Mouse (Mus musculus): Measurements from ENCODE around the gene Cygb.
A peak's percentile ranks its signal among the peaks of the same experiment; 100 is the strongest.

Gene Cygb

GRCm38 (mm10) chr11:116636607-116637006 lies 17.5 kb downstream of the Cygb start:
- DNase-seq (ENCODE audit: low read depth, low spot score), result peak; percentile 44

- no peak for DNase-seq (ENCODE audit: low read depth, low spot score)
Observed at GRCm38 (mm10) chr11:116632962-116633361, 21.2 kb downstream of the Cygb start.

- DNase-seq (ENCODE audit: low read depth, low spot score), result no peak
Observed at GRCm38 (mm10) chr11:116630171-116630965, 23.7 kb downstream of the Cygb start.

- no peak for DNase-seq (ENCODE audit: low read depth, low spot score)
Observed at GRCm38 (mm10) chr11:116629472-116629871, 24.6 kb downstream of the Cygb start.

- DNase-seq (ENCODE audit: low read depth, low spot score), result peak; percentile 95
Observed at GRCm38 (mm10) chr11:116628712-116629111, 25.4 kb downstream of the Cygb start.

- DNase-seq (ENCODE audit: low read depth, low spot score), result peak; percentile 80
Observed at GRCm38 (mm10) chr11:116627072-116628020, 26.8 kb downstream of the Cygb start.

GRCm38 (mm10) chr11:116626299-116627071 lies 27.6 kb downstream of the Cygb start, which contains the start of gene Rhbdf2:
TSS of gene Rhbdf2 (minus strand) at chr11:116627019.
- no peak for DNase-seq (ENCODE audit: low read depth, low spot score)

GRCm38 (mm10) chr11:116625081-116626000 lies 28.8 kb downstream of the Cygb start:
- DNase-seq (ENCODE audit: low read depth, low spot score), result peak; percentile 93

GRCm38 (mm10) chr11:116624131-116624832 lies 29.8 kb downstream of the Cygb start:
- DNase-seq (ENCODE audit: low read depth, low spot score), result peak; percentile 87

- DNase-seq (ENCODE audit: low read depth, low spot score), result peak; percentile 27
Observed at GRCm38 (mm10) chr11:116623281-116624124, 30.6 kb downstream of the Cygb start.

- no peak for DNase-seq (ENCODE audit: low read depth, low spot score)
Observed at GRCm38 (mm10) chr11:116621258-116621704, 32.8 kb downstream of the Cygb start.

GRCm38 (mm10) chr11:116620559-116621253 lies 33.4 kb downstream of the Cygb start:
- DNase-seq (ENCODE audit: low read depth, low spot score), result no peak

GRCm38 (mm10) chr11:116620073-116620472 lies 34.0 kb downstream of the Cygb start:
- DNase-seq (ENCODE audit: low read depth, low spot score), result peak; percentile 60

GRCm38 (mm10) chr11:116619561-116619960 lies 34.6 kb downstream of the Cygb start:
- DNase-seq (ENCODE audit: low read depth, low spot score), result no peak

GRCm38 (mm10) chr11:116619156-116619555 lies 35.0 kb downstream of the Cygb start:
- DNase-seq (ENCODE audit: low read depth, low spot score), result no peak

GRCm38 (mm10) chr11:116618666-116619065 lies 35.4 kb downstream of the Cygb start:
- DNase-seq (ENCODE audit: low read depth, low spot score), result no peak

- no peak for DNase-seq (ENCODE audit: low read depth, low spot score)
Observed at GRCm38 (mm10) chr11:116617641-116618040, 36.5 kb downstream of the Cygb start.

GRCm38 (mm10) chr11:116616438-116617118 lies 37.5 kb downstream of the Cygb start:
- DNase-seq (ENCODE audit: low read depth, low spot score), result no peak
